Mouse (Mus musculus) thymus, adult 2 months (tissue): ENCODE measurements around the gene Arhgap25.

Experiments used
- CTCF ChIP-seq: fragments of 200-500 bp; IDR thresholded peaks from 2 replicates; pipeline ENCODE4 v1.5.1; 2012; ENCODE audit warnings: mild to moderate bottlenecking, control low read depth, low read length, moderate library complexity, borderline replicate concordance; ENCODE audit not compliant: control insufficient read depth, poor library complexity, insufficient read depth; ENCODE audit errors: extremely low read depth
- POLR2A ChIP-seq: fragments of 200-500 bp; IDR thresholded peaks from 2 replicates; pipeline ENCODE4 v1.6.1; 2012; ENCODE audit warnings: mild to moderate bottlenecking, low read length, control low read depth, moderate library complexity; ENCODE audit not compliant: control insufficient read depth, poor library complexity, insufficient read depth; ENCODE audit errors: extremely low read depth

GRCm38 (mm10) chr6:87518622-87519021 lies 14.4 kb downstream of the Arhgap25 start:
- no peak for TF ChIP-seq CTCF
- no peak for TF ChIP-seq POLR2A
